Mouse (Mus musculus) lung, postnatal 36 days (tissue): ENCODE measurements around the gene Kel.

Experiments
- DNase-seq: peaks from one replicate; pipeline ENCODE4 v3.0.0; 2022; ENCODE audit warnings: mixed read lengths

Gene Kel

GRCm38 (mm10) chr6:41643227-41643626, 60.9 kb downstream of the Kel start:
- peak; percentile 78 for DNase-seq

- no peak for DNase-seq
These were observed 61.4 kb downstream of the Kel start for GRCm38 (mm10) chr6:41642765-41643164.

- DNase-seq: no peak
These were observed 62.8 kb downstream of the Kel start for GRCm38 (mm10) chr6:41641173-41641866.

GRCm38 (mm10) chr6:41640449-41640848, 63.7 kb downstream of the Kel start:
- peak; percentile 14 for DNase-seq

- no peak for DNase-seq
These were observed 66.1 kb downstream of the Kel start for GRCm38 (mm10) chr6:41637927-41638506.

- no peak for DNase-seq
These were observed 66.7 kb downstream of the Kel start for GRCm38 (mm10) chr6:41637393-41637792.
